Mouse (Mus musculus): Measurements from ENCODE around the gene Gm28374. TPM values are rescaled to one million over a fixed set of nuclear protein-coding genes. Genes with fewer than 3 reads are reported as not detected.

Gm28374 gene
- polyA plus RNA-seq, 1 experiment from 2014 or later: 0.67 TPM

- no peak overlapping the region for H3K27ac ChIP-seq (replicated peaks)
- H3K9ac ChIP-seq: no peak overlapping the region
- H3K9me3 ChIP-seq (replicated peaks): no peaks in the 10 kb centered on the region
- 61% methylated on average over 7 of the region's 7 CpGs for WGBS (ENCODE audit: insufficient replicate concordance)
- no peak overlapping the region for H3K4me3 ChIP-seq (replicated peaks)
- no peak for ATAC-seq (ENCODE audit: insufficient read depth)
- H3K4me2 ChIP-seq: no peak overlapping the region
- H3K27me3 ChIP-seq: no peaks in the 10 kb centered on the region
- H3K4me1 ChIP-seq (replicated peaks): peaks cover 7% of the 10 kb centered on the region; the same call in 1 of the 2 replicates
- no peaks in the 10 kb centered on the region for H3K36me3 ChIP-seq (replicated peaks)
Observed at GRCm38 (mm10) chr19:6038326-6038725, 43.7 kb downstream of the Gm28374 start.

- peaks cover 7% of the 10 kb centered on the region; the same call in 1 of the 2 replicates for H3K4me1 ChIP-seq (replicated peaks)
- H3K9ac ChIP-seq: no peak overlapping the region
- H3K4me2 ChIP-seq: no peak overlapping the region
- ATAC-seq (ENCODE audit: insufficient read depth): no peak
- H3K9me3 ChIP-seq (replicated peaks): no peaks in the 10 kb centered on the region
- H3K4me3 ChIP-seq (replicated peaks): no peak overlapping the region
- no peaks in the 10 kb centered on the region for H3K36me3 ChIP-seq (replicated peaks)
- H3K27me3 ChIP-seq: no peaks in the 10 kb centered on the region
- H3K27ac ChIP-seq (replicated peaks): no peak overlapping the region
Observed at GRCm38 (mm10) chr19:6037695-6038094, 44.4 kb downstream of the Gm28374 start.

- ATAC-seq (ENCODE audit: insufficient read depth): no peak
- Histone ChIP-seq H3K27me3 (no peaks in the 10 kb centered on the region), H3K9ac (no peak overlapping the region), H3K36me3 (replicated peaks) (no peaks in the 10 kb centered on the region), H3K4me3 (replicated peaks) (no peak overlapping the region), H3K4me1 (replicated peaks) (peaks cover 7% of the 10 kb centered on the region; the same call in 1 of the 2 replicates), H3K4me2 (no peak overlapping the region), H3K9me3 (replicated peaks) (no peaks in the 10 kb centered on the region), H3K27ac (replicated peaks) (no peak overlapping the region)
- WGBS (ENCODE audit: insufficient replicate concordance): 38% methylated on average over 9 of the region's 9 CpGs
Observed at GRCm38 (mm10) chr19:6035966-6036585, 46.0 kb downstream of the Gm28374 start.

- peaks cover 1% of the 10 kb centered on the region; the same call in 1 of the 2 replicates for H3K4me1 ChIP-seq (replicated peaks)
- no peaks in the 10 kb centered on the region for H3K9me3 ChIP-seq (replicated peaks)
- no peak for ATAC-seq (ENCODE audit: insufficient read depth)
- WGBS (ENCODE audit: insufficient replicate concordance): 51% methylated on average over 14 of the region's 14 CpGs
- H3K27ac ChIP-seq (replicated peaks): no peak overlapping the region
- H3K9ac ChIP-seq: no peak overlapping the region
- H3K4me3 ChIP-seq (replicated peaks): no peak overlapping the region
- peaks cover 10% of the 10 kb centered on the region; the same call in 1 of the 2 replicates for H3K27me3 ChIP-seq
- H3K4me2 ChIP-seq: no peak overlapping the region
- no peaks in the 10 kb centered on the region for H3K36me3 ChIP-seq (replicated peaks)
Observed at GRCm38 (mm10) chr19:6030520-6031280, 51.4 kb downstream of the Gm28374 start.

- Histone ChIP-seq H3K4me3 (replicated peaks) (no peak overlapping the region), H3K27ac (replicated peaks) (no peak overlapping the region), H3K4me1 (replicated peaks) (no peaks in the 10 kb centered on the region; the same call in 1 of the 2 replicates), H3K9me3 (replicated peaks) (no peaks in the 10 kb centered on the region), H3K4me2 (no peak overlapping the region), H3K36me3 (replicated peaks) (no peaks in the 10 kb centered on the region), H3K9ac (no peak overlapping the region), H3K27me3 (peaks cover 10% of the 10 kb centered on the region; the same call in 1 of the 2 replicates)
- ATAC-seq (ENCODE audit: insufficient read depth): no peak
- WGBS (ENCODE audit: insufficient replicate concordance): 67% methylated on average over 9 of the region's 9 CpGs
Observed at GRCm38 (mm10) chr19:6029426-6029825, 52.6 kb downstream of the Gm28374 start.

GRCm38 (mm10) chr19:6028991-6029390, 53.1 kb downstream of the Gm28374 start:
- H3K4me1 ChIP-seq (replicated peaks): peaks cover 3% of the 10 kb centered on the region; the same call in 1 of the 2 replicates
- H3K9ac ChIP-seq: no peak overlapping the region
- ATAC-seq (ENCODE audit: insufficient read depth): no peak
- no peak overlapping the region for H3K4me3 ChIP-seq (replicated peaks)
- 64% methylated on average over 6 of the region's 6 CpGs for WGBS (ENCODE audit: insufficient replicate concordance)
- no peak overlapping the region for H3K4me2 ChIP-seq
- H3K36me3 ChIP-seq (replicated peaks): no peaks in the 10 kb centered on the region
- H3K9me3 ChIP-seq (replicated peaks): no peaks in the 10 kb centered on the region
- peaks cover 10% of the 10 kb centered on the region; the same call in 1 of the 2 replicates for H3K27me3 ChIP-seq
- no peak overlapping the region for H3K27ac ChIP-seq (replicated peaks)

Small RNA genes within 50 kb of the gene (microRNA-seq; reads per million reads assigned to microRNA genes)
- gene Mir6988: 2.3 reads per million

Other genes with a start within 250 kb of the Gm28374 start
- gene Frmd8, start 207.0 kb downstream of the Gm28374 start, polyA plus RNA-seq (2015; fragmentation: Nextera tagmentation; extraction: Ambion mirVana): 12.9 and 13.1 TPM in 2 replicates
- 7.1 and 7.9 TPM in 2 replicates for gene Slc25a45, start 204.4 kb downstream of the Gm28374 start, polyA plus RNA-seq (2015; fragmentation: Nextera tagmentation; extraction: Ambion mirVana)
- gene Tigd3, start 188.1 kb downstream of the Gm28374 start, polyA plus RNA-seq (2015; fragmentation: Nextera tagmentation; extraction: Ambion mirVana): 2.8 and 2.9 TPM in 2 replicates
- gene Dpf2, start 169.2 kb downstream of the Gm28374 start, polyA plus RNA-seq (2015; fragmentation: Nextera tagmentation; extraction: Ambion mirVana): 52.7 and 59.4 TPM in 2 replicates
- 2.9 and 3.1 TPM in 2 replicates for gene Cdc42ep2, start 157.4 kb downstream of the Gm28374 start, polyA plus RNA-seq (2015; fragmentation: Nextera tagmentation; extraction: Ambion mirVana)
- 53.8 and 58.9 TPM in 2 replicates for gene Pola2, start 118.1 kb downstream of the Gm28374 start, polyA plus RNA-seq (2015; fragmentation: Nextera tagmentation; extraction: Ambion mirVana)
- 0.05 TPM in 1 of 2 replicates, not detected in the other for gene Slc22a20, start 96.1 kb downstream of the Gm28374 start, polyA plus RNA-seq (2015; fragmentation: Nextera tagmentation; extraction: Ambion mirVana)
- gene Capn1, start 66.4 kb downstream of the Gm28374 start, polyA plus RNA-seq (2015; fragmentation: Nextera tagmentation; extraction: Ambion mirVana): 25.1 and 26.1 TPM in 2 replicates
- gene Syvn1, start 35.7 kb downstream of the Gm28374 start, polyA plus RNA-seq (2015; fragmentation: Nextera tagmentation; extraction: Ambion mirVana): 13.3 and 17.3 TPM in 2 replicates
- 39.5 and 41.8 TPM in 2 replicates for gene Mrpl49, start 24.5 kb downstream of the Gm28374 start, polyA plus RNA-seq (2015; fragmentation: Nextera tagmentation; extraction: Ambion mirVana)
- gene Fau, start 24.4 kb downstream of the Gm28374 start, polyA plus RNA-seq (2015; fragmentation: Nextera tagmentation; extraction: Ambion mirVana): 401 and 446 TPM in 2 replicates
- 19.1 and 19.5 TPM in 2 replicates for gene Znhit2, start 21.1 kb downstream of the Gm28374 start, polyA plus RNA-seq (2015; fragmentation: Nextera tagmentation; extraction: Ambion mirVana)
- gene Tm7sf2, start 13.9 kb downstream of the Gm28374 start, polyA plus RNA-seq (2015; fragmentation: Nextera tagmentation; extraction: Ambion mirVana): 49.1 and 50.2 TPM in 2 replicates
- gene Vps51, start 5.0 kb downstream of the Gm28374 start, polyA plus RNA-seq (2015; fragmentation: Nextera tagmentation; extraction: Ambion mirVana): 27.3 and 30.8 TPM in 2 replicates
- gene Tmem262, start 2.2 kb downstream of the Gm28374 start, polyA plus RNA-seq (2015; fragmentation: Nextera tagmentation; extraction: Ambion mirVana): not detected in 2 replicates
- gene Zfpl1, start 2.7 kb upstream of the Gm28374 start, polyA plus RNA-seq (2015; fragmentation: Nextera tagmentation; extraction: Ambion mirVana): 19.7 and 24.4 TPM in 2 replicates
- gene Cdca5, start 2.7 kb upstream of the Gm28374 start, polyA plus RNA-seq (2015; fragmentation: Nextera tagmentation; extraction: Ambion mirVana): 34.5 and 35.4 TPM in 2 replicates
- gene AC131692.1, start 12.2 kb upstream of the Gm28374 start, polyA plus RNA-seq (2015; fragmentation: Nextera tagmentation; extraction: Ambion mirVana): 0.23 and 0.25 TPM in 2 replicates
- 3.5 and 3.7 TPM in 2 replicates for gene Naaladl1, start 23.5 kb upstream of the Gm28374 start, polyA plus RNA-seq (2015; fragmentation: Nextera tagmentation; extraction: Ambion mirVana)
- gene Sac3d1, start 36.4 kb upstream of the Gm28374 start, polyA plus RNA-seq (2015; fragmentation: Nextera tagmentation; extraction: Ambion mirVana): 23.2 and 24.0 TPM in 2 replicates
- gene Snx15, start 46.0 kb upstream of the Gm28374 start, polyA plus RNA-seq (2015; fragmentation: Nextera tagmentation; extraction: Ambion mirVana): 58.5 and 66.0 TPM in 2 replicates
- gene Batf2, start 58.7 kb upstream of the Gm28374 start, polyA plus RNA-seq (2015; fragmentation: Nextera tagmentation; extraction: Ambion mirVana): 0.17 and 0.44 TPM in 2 replicates
- 26.0 and 28.8 TPM in 2 replicates for gene Arl2, start 59.3 kb upstream of the Gm28374 start, polyA plus RNA-seq (2015; fragmentation: Nextera tagmentation; extraction: Ambion mirVana)
- not detected in 2 replicates for gene Majin, start 102.1 kb upstream of the Gm28374 start, polyA plus RNA-seq (2015; fragmentation: Nextera tagmentation; extraction: Ambion mirVana)
- gene Gpha2, start 144.1 kb upstream of the Gm28374 start, polyA plus RNA-seq (2015; fragmentation: Nextera tagmentation; extraction: Ambion mirVana): 0.15 and 0.28 TPM in 2 replicates
- gene Ppp2r5b, start 153.6 kb upstream of the Gm28374 start, polyA plus RNA-seq (2015; fragmentation: Nextera tagmentation; extraction: Ambion mirVana): 3.3 and 5.0 TPM in 2 replicates
- 4.7 and 5.8 TPM in 2 replicates for gene Atg2a, start 159.4 kb upstream of the Gm28374 start, polyA plus RNA-seq (2015; fragmentation: Nextera tagmentation; extraction: Ambion mirVana)
- gene Ehd1, start 194.5 kb upstream of the Gm28374 start, polyA plus RNA-seq (2015; fragmentation: Nextera tagmentation; extraction: Ambion mirVana): 64.0 and 69.3 TPM in 2 replicates
- 0.21 and 0.38 TPM in 2 replicates for gene Cdc42bpg, start 224.2 kb upstream of the Gm28374 start, polyA plus RNA-seq (2015; fragmentation: Nextera tagmentation; extraction: Ambion mirVana)